Mouse (Mus musculus) forebrain, embryonic 11.5 days (tissue): ENCODE measurements at regions not wholly inside any gene's neighbourhood (a gene's known extent, or its start where the extent isn't known, plus 50 kb on each side); places are given as distances from the start of the nearest gene placed in this dataset.

ENCODE experiments used
- ATAC-seq: fragments of 200-750 bp; cut with Nextera tagmentation; replicated peaks from 2 replicates; pipeline ENCODE4 v1.8.0; 2017; ENCODE audit warnings: moderate TSS enrichment; ENCODE audit not compliant: low FRiP score
- DNase-seq: peaks from one replicate; pipeline ENCODE4 v3.0.0-alpha.2; 2017; ENCODE audit warnings: low spot score
- H3K27ac ChIP-seq: fragments of 300-500 bp; sonication (generic); 2 replicates; pipeline ENCODE4 v1.5.1; 2014; ENCODE audit warnings: low read depth, low read length
- H3K27me3 ChIP-seq: fragments of 300-500 bp; sonication (generic); 2 replicates; pipeline ENCODE4 v1.6.1; 2014; ENCODE audit warnings: mild to moderate bottlenecking, low read length, mixed read lengths; ENCODE audit not compliant: control insufficient read depth, insufficient read depth
- H3K36me3 ChIP-seq: fragments of 300-500 bp; sonication (generic); 2 replicates; pipeline ENCODE4 v1.6.1; 2014; ENCODE audit warnings: mild to moderate bottlenecking, low read length, moderate library complexity, mixed read lengths; ENCODE audit not compliant: control insufficient read depth, insufficient read depth
- H3K4me1 ChIP-seq: fragments of 300-500 bp; sonication (generic); replicated peaks from 2 replicates; pipeline ENCODE4 v1.6.1; 2014; ENCODE audit warnings: low read length, mixed read lengths; ENCODE audit not compliant: control insufficient read depth, insufficient read depth
- H3K4me2 ChIP-seq: fragments of 300-500 bp; sonication (generic); 2 replicates; pipeline ENCODE4 v1.6.1; 2014; ENCODE audit warnings: low read depth, mild to moderate bottlenecking, low read length, moderate library complexity, mixed read lengths; ENCODE audit not compliant: severe bottlenecking
- H3K4me3 ChIP-seq: fragments of 300-500 bp; sonication (generic); 2 replicates; pipeline ENCODE4 v1.5.1; 2014; ENCODE audit warnings: low read depth, low read length
- H3K9ac ChIP-seq: fragments of 300-500 bp; sonication (generic); 2 replicates; pipeline ENCODE4 v1.6.1; 2014; ENCODE audit warnings: low read length
- H3K9me3 ChIP-seq: fragments of 300-500 bp; sonication (generic); 2 replicates; pipeline ENCODE4 v1.6.1; 2016; ENCODE audit warnings: low read length, mixed read lengths; ENCODE audit not compliant: control insufficient read depth
- WGBS: fragments of 180-500 bp; shearing (Covaris S2); extraction: QIAGEN DNeasy Blood & Tissue Kit; methylation state at CpG from one replicate; pipeline ENCODE4 v1.1.7; 2014; 5-methylcytosine and 5-hydroxymethylcytosine counted together

DNA sequence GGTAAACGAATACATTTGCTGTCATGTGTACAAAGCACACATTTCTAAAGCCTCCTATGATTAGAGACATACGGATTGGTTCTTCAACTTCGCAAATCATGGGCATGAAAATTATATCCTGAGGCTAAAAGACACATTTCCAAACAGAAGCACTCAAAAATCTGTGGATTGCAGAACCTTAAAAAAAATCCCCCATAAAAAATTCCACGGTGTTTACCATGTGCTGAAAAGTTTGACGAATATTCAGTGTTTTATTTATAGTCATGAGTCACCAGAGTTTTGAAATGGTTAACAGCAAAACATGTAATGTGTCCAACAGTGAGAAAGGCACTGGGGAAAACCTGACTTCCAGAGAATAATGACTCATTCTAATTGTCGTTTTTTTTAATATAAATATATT, 1214.9 kb upstream of the Cited2 start:
- Histone ChIP-seq H3K4me2 (no peak overlapping the region), H3K4me3 (no peak overlapping the region), H3K27me3 (no peaks in the 10 kb centered on the region), H3K27ac (no peak overlapping the region), H3K9me3 (no peaks in the 10 kb centered on the region), H3K9ac (no peak overlapping the region), H3K4me1 (no peaks in the 10 kb centered on the region), H3K36me3 (no peaks in the 10 kb centered on the region)
- 78% methylated on average over 6 of the region's 6 CpGs for WGBS
- ATAC-seq (no peak), DNase-seq (no peak)

DNA sequence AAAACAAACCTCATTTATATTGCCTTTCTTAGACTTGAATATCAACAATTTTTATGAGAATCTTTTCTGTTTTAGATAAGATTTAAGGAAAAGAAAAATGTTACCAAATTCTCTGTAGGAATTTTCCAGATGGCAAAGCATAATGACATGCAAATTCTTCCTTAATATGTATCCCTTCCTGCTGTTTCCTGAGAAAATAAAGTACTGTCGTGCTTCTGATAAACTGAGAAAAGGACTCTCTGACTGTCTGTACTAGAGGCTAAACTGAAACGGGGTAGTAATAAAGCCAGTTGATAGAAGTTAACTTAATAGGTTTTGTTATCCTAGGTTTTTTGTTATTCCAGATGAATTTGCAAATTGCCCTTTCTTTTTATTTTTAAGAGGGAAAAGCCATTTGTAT, 1208.4 kb upstream of the Cited2 start:
- Histone ChIP-seq H3K4me2 (no peak overlapping the region), H3K4me1 (no peaks in the 10 kb centered on the region), H3K4me3 (no peak overlapping the region), H3K9ac (no peak overlapping the region), H3K27ac (no peak overlapping the region), H3K27me3 (no peaks in the 10 kb centered on the region), H3K9me3 (no peaks in the 10 kb centered on the region), H3K36me3 (no peaks in the 10 kb centered on the region)
- WGBS = 74% methylated on average over 2 of the region's 2 CpGs
- DNase-seq (no peak), ATAC-seq (no peak)

DNA sequence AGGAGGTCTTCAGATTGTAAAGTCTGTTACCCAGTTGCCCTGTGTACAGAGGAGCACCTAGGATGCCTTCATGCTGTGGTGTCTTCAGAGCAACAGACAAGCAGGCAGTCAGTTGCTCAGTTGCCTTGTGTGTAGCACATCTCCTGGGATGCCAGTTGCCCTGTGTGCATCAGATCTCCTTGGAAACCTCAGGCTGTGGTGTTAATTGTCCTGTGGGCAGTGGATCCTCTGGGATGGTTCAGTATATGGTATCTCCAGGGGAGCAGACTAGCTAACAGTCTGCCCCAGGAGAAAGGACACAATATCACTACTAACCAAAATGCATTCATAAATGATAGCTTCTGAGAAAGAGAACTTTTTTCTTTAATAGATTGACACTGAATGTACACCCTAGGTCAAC, 1201.1 kb upstream of the Cited2 start:
- H3K36me3 ChIP-seq = no peaks in the 10 kb centered on the region
- H3K9me3 ChIP-seq = no peaks in the 10 kb centered on the region
- H3K27me3 ChIP-seq = no peaks in the 10 kb centered on the region
- DNase-seq (no peak), ATAC-seq (no peak)
- H3K9ac ChIP-seq = no peak overlapping the region
- no peak overlapping the region for H3K4me2 ChIP-seq
- no peak overlapping the region for H3K27ac ChIP-seq
- H3K4me3 ChIP-seq = no peak overlapping the region
- H3K4me1 ChIP-seq = no peaks in the 10 kb centered on the region

DNA sequence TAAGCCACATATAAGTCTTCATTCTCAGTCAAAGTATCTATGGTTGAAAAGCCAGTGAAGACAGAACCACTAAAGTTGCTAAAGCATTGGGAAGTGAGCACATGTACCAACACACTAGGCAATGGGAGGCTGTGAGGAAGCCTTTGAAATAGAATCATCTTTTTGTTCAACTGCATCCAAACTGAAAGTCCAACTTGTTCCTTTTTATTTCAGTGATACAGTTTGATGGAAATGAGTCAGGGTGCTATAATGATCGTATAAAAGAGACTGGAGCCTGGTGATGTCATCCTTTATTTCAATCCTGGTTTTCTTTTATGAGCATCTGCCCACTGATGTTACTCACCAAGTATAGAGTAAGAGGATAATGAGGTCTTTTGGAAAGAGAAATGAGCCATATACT, 1198.9 kb upstream of the Cited2 start:
- H3K9me3 ChIP-seq = no peaks in the 10 kb centered on the region
- WGBS = 78% methylated on average over 1 of the region's 1 CpGs
- H3K4me3 ChIP-seq = no peak overlapping the region
- H3K4me2 ChIP-seq = no peak overlapping the region
- DNase-seq (no peak), ATAC-seq (no peak)
- H3K27me3 ChIP-seq = no peaks in the 10 kb centered on the region
- H3K9ac ChIP-seq = no peak overlapping the region
- H3K27ac ChIP-seq = no peak overlapping the region
- H3K4me1 ChIP-seq = no peaks in the 10 kb centered on the region
- no peaks in the 10 kb centered on the region for H3K36me3 ChIP-seq

DNA sequence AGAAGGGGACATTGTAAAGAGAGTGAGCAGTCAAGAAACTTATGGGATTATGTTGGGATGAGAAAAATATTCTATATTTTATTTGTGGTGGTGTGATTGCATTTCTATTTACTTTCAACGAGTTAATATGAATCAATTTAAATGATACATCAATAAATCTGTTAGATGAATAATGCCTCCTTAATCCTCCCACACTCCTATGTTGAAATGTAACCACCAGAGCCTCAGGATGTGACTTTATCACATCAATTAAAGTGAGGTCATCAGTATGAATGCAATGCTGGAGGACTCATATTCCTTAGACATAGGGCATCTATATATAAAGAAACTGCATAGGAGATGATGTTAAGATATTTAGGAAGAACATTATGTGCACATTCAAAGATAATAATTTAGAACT, 1195.3 kb upstream of the Cited2 start:
- Histone ChIP-seq H3K27ac (no peak overlapping the region), H3K9me3 (no peaks in the 10 kb centered on the region), H3K4me1 (no peaks in the 10 kb centered on the region), H3K4me2 (no peak overlapping the region), H3K4me3 (no peak overlapping the region), H3K27me3 (no peaks in the 10 kb centered on the region), H3K9ac (no peak overlapping the region), H3K36me3 (no peaks in the 10 kb centered on the region)
- ATAC-seq (no peak), DNase-seq (no peak)
- 71% methylated on average over 1 of the region's 1 CpGs for WGBS

DNA sequence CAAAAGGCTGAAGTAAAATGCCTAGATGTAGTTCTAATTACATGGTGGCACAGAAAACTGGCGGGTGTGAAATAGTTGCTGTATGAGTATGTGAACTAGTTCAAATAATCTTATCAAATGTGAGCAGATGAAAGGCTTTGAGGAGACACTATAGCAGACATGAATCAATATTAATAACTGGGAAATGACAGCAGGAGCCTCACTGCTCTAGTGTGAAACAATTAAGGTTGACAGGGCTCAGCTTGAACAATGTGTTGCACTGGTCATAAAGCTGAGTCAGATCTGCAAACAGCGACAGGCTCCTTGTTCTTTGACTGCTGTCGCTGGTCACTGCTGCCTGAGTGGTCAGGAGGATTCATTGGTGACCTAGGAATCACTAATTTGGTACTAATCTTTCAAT, 1185.4 kb upstream of the Cited2 start:
- no peak for DNase-seq
- H3K4me2 ChIP-seq = no peak overlapping the region
- no peaks in the 10 kb centered on the region for H3K9me3 ChIP-seq
- H3K36me3 ChIP-seq = no peaks in the 10 kb centered on the region
- no peak overlapping the region for H3K9ac ChIP-seq
- 67% methylated on average over 3 of the region's 3 CpGs for WGBS
- no peak overlapping the region for H3K27ac ChIP-seq
- H3K4me3 ChIP-seq = no peak overlapping the region
- ATAC-seq = no peak
- H3K27me3 ChIP-seq = no peaks in the 10 kb centered on the region
- no peaks in the 10 kb centered on the region for H3K4me1 ChIP-seq

DNA sequence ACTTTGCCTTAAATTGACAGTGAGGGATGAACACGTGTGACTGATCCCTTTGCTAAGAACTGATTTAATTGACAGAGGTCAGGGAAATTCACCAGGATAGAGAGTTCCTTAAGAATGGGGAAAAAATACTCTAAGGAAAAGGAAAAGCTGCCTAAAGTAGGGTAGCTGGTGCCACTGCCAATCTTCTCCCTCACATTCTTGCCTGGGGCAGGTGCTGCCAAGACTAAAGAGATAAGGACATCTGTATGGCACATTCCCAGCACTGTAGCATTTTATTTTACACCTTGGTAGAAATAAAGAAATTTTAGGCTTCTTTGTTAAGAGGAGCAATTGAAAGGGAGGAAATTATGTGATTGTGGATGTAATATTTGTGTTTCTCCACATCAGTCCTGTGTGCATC, 1184.6 kb upstream of the Cited2 start:
- Histone ChIP-seq H3K27ac (no peak overlapping the region), H3K4me1 (no peaks in the 10 kb centered on the region), H3K4me2 (no peak overlapping the region), H3K4me3 (no peak overlapping the region), H3K9me3 (no peaks in the 10 kb centered on the region), H3K36me3 (no peaks in the 10 kb centered on the region), H3K27me3 (no peaks in the 10 kb centered on the region), H3K9ac (no peak overlapping the region)
- ATAC-seq = no peak
- whole genome bisulfite sequencing = 45% methylated on average over 1 of the region's 1 CpGs
- no peak for DNase-seq

DNA sequence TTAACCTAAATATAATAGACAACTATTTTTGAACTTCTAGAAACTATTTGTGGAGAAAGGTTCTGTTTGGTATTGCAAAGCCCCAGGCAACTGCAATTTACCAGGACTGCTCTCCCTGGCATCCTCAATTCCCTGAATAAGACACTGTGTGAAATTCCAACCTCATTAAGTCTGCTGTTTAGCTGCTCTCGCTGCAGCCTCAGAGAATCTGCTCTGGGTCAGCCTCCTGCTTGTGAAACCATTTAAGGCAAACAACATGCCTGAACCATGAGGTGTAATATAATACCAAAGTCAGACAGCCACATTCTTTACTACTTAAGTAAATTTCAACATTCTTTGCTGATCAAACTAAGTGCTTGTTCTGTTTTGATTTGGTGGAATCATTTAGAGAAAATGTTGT, 1177.6 kb upstream of the Cited2 start:
- no peaks in the 10 kb centered on the region for H3K9me3 ChIP-seq
- no peak overlapping the region for H3K4me2 ChIP-seq
- no peaks in the 10 kb centered on the region for H3K27me3 ChIP-seq
- no peak overlapping the region for H3K27ac ChIP-seq
- 6% methylated on average over 1 of the region's 1 CpGs for WGBS
- no peak overlapping the region for H3K9ac ChIP-seq
- H3K4me1 ChIP-seq = no peaks in the 10 kb centered on the region; the same call in 1 of the 2 replicates
- DNase-seq (peak; percentile 49), ATAC-seq (no peak)
- no peak overlapping the region for H3K4me3 ChIP-seq
- H3K36me3 ChIP-seq = no peaks in the 10 kb centered on the region

DNA sequence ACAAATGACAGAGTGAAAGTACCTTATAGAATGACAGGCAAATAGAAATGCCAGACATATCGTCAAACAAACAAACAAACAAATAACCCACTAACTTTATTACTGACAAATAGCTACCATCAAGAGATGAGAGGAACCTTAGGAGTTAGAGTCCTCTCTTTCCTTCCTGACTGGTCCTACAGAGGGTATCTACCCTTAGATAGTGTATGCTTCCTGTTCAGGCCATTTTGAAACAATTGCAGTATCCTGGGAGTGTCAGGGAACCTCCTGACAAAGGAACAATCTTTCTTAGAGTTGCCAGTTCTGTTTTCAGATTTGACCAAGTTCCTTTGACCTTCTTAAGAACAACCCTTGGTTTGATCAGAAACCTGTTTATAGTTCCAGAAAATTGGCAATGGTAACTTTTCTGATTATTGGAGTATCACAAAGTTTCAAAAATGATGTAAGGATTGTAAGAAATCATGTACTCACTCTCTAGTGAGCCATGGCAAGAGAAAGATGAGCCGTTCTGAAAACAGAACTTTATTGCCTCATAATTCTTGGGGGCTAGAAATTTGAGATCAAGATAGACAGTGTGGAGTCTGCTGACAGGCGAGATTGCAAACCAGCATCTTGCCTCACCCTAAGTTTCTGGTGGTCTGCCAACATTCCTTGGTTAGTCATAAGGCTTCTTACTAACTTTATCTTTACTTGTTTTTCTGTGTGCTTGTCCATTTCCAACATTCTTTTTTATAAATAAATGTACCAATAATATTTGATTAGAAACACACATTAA, 1170.0 kb upstream of the Cited2 start:
- no peaks in the 10 kb centered on the region for H3K9me3 ChIP-seq
- no peaks in the 10 kb centered on the region for H3K36me3 ChIP-seq
- no peaks in the 10 kb centered on the region for H3K27me3 ChIP-seq
- H3K27ac ChIP-seq = no peak overlapping the region
- H3K4me1 ChIP-seq = no peaks in the 10 kb centered on the region
- no peak for DNase-seq
- no peak for ATAC-seq
- no peak overlapping the region for H3K9ac ChIP-seq
- no peak overlapping the region for H3K4me2 ChIP-seq
- 79% methylated on average over 3 of the region's 3 CpGs for WGBS
- no peak overlapping the region for H3K4me3 ChIP-seq
